Mouse (Mus musculus): Measurements from ENCODE around the gene Trpm8. TPM values are rescaled to one million over a fixed set of nuclear protein-coding genes. Genes with fewer than 3 reads are reported as not detected.

Trpm8 gene
- polyA plus RNA-seq, 1 experiment from 2014 or later: 0.17 TPM

DNA sequence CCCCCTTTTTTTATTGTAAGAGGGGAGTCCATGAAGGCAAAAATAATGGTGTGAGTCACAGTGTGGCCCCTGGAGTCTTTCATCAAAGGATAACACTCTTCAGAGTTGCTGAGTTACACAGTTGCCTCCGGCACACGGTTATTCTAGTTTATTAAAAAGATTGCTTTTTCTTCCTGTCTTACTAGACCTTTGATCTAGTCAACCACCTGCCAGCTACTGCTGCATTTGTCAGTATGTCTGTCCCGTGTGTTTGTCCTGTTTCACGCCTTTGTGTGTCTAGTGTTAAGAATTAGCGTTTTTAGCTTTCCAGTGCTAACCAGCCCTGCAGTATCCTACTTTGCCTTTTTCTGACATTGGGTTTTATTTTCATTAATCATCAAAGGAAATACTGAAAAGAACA is 8.2 kb downstream of the Trpm8 start:
- Histone ChIP-seq H3K4me1 (replicated peaks; ENCODE audit: control insufficient read depth, insufficient read depth, low read length) (no peaks in the 10 kb centered on the region), H3K9me3 (ENCODE audit: control insufficient read depth, low read length) (peaks cover 92% of the 10 kb centered on the region), H3K36me3 (replicated peaks; ENCODE audit: control insufficient read depth, insufficient read depth) (no peaks in the 10 kb centered on the region), H3K27ac (no peak overlapping the region), H3K4me2 (replicated peaks) (no peak overlapping the region), H3K9ac (no peak overlapping the region), H3K4me3 (replicated peaks; ENCODE audit: low read length) (no peak overlapping the region), H3K27me3 (ENCODE audit: control insufficient read depth, insufficient read depth, low read length) (no peaks in the 10 kb centered on the region)
- ATAC-seq (ENCODE audit: low FRiP score) (no peak), DNase-seq (ENCODE audit: low spot score) (no peak)
- WGBS: 70% methylated on average over 5 of the region's 5 CpGs

DNA sequence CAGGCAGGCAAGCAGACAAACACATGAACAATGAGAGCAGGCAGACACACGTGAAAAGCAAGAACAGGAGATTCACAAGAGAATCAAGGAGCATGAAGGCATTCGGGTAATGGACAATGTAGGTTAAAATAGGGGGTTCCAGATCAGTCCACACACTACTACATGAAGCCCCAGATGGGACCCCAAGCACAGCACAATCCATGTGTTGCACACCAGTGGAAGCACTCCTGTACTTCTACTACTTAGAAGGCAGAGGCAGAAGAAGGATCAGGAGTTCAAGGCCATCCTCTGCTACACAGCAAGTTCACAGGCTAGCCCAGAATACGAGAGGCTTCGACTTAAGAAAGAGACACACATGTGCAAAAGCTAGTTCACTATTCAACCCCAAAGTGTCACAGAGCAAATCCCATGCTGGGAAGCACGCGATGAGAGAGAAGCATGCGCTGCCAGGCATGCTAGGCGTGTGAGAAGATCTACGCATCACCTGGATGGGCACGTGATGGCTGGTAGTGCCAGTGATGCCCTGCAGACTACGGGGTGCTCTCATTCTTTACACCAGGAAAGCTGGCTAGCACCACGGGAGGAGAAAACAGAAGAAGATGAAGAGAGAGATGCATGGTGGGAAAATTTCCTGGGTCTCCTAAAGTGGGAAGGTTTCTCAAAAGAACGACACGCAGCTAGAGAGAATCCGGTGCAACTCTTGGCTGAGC is 8.8 kb downstream of the Trpm8 start:
- Histone ChIP-seq H3K4me3 (replicated peaks; ENCODE audit: low read length) (no peak overlapping the region), H3K9ac (no peak overlapping the region), H3K9me3 (ENCODE audit: control insufficient read depth, low read length) (peaks cover 96% of the 10 kb centered on the region), H3K27me3 (ENCODE audit: control insufficient read depth, insufficient read depth, low read length) (no peaks in the 10 kb centered on the region), H3K36me3 (replicated peaks; ENCODE audit: control insufficient read depth, insufficient read depth) (no peaks in the 10 kb centered on the region), H3K27ac (no peak overlapping the region), H3K4me1 (replicated peaks; ENCODE audit: control insufficient read depth, insufficient read depth, low read length) (no peaks in the 10 kb centered on the region), H3K4me2 (replicated peaks) (no peak overlapping the region)
- ATAC-seq (ENCODE audit: low FRiP score) (no peak), DNase-seq (ENCODE audit: low spot score) (no peak)
- WGBS: 83% methylated on average over 15 of the region's 15 CpGs

DNA sequence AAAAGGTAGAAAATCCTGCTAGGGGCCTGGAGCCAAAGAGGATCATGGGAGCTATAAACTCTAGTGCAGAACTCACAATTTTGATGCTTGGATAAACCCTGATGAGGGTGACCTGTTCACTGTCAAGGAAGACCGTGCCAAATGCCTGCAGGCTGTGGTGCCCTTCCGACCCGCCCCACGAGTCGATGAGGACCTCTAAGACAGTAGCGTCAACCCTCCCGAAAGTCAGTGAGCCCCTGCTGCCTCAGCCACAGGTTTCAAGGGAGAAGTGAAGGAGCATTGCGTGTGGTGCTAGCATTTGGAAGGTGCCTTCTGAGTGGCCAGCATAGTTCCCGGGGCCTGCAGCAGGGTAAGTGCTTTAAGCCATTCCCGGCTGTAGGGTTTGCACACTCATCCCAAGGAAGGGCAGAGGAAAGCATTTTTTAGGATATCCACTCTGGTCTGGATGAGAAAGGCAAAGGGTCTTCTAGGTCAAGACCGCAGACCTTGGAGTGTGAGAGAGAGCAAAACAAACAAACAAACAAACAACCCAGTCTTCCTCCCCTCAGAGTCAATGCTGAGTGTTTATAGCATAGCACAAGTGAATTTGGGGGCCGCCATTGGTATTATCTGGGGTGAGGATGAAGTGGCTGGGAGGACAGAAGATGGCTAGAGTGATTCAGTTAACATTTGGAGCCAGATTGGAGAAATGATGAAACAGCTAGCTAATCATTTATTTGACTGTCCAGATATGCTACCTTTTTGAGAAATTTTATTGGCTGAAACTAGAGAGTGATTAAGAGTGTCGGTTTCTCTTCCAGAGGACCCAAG is 9.6 kb downstream of the Trpm8 start:
- Histone ChIP-seq H3K27ac (no peak overlapping the region), H3K9me3 (ENCODE audit: control insufficient read depth, low read length) (peaks cover 98% of the 10 kb centered on the region), H3K4me3 (replicated peaks; ENCODE audit: low read length) (no peak overlapping the region), H3K9ac (no peak overlapping the region), H3K27me3 (ENCODE audit: control insufficient read depth, insufficient read depth, low read length) (no peaks in the 10 kb centered on the region), H3K36me3 (replicated peaks; ENCODE audit: control insufficient read depth, insufficient read depth) (no peaks in the 10 kb centered on the region), H3K4me1 (replicated peaks; ENCODE audit: control insufficient read depth, insufficient read depth, low read length) (no peaks in the 10 kb centered on the region), H3K4me2 (replicated peaks) (no peak overlapping the region)
- DNase-seq (ENCODE audit: low spot score) (no peak), ATAC-seq (ENCODE audit: low FRiP score) (no peak)
- whole genome bisulfite sequencing: 75% methylated on average over 13 of the region's 13 CpGs

DNA sequence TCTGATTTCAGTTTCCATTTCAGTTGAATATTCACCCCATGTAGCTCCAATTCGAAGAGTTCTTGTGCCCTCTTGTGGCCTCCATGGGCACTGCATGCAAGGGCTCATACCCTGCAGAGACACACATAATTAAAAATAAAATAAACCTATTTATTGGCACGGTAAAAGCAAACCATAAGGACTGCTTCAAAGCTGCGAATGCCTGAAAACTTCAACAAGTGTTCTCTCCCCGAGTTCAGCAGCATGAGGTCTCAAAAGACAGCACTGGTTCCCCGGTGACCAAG is 10.2 kb downstream of the Trpm8 start:
- Histone ChIP-seq H3K36me3 (replicated peaks; ENCODE audit: control insufficient read depth, insufficient read depth) (no peaks in the 10 kb centered on the region), H3K4me3 (replicated peaks; ENCODE audit: low read length) (no peak overlapping the region), H3K4me1 (replicated peaks; ENCODE audit: control insufficient read depth, insufficient read depth, low read length) (no peaks in the 10 kb centered on the region), H3K27me3 (ENCODE audit: control insufficient read depth, insufficient read depth, low read length) (no peaks in the 10 kb centered on the region), H3K4me2 (replicated peaks) (no peak overlapping the region), H3K9ac (no peak overlapping the region), H3K27ac (no peak overlapping the region), H3K9me3 (ENCODE audit: control insufficient read depth, low read length) (peaks cover 95% of the 10 kb centered on the region)
- ATAC-seq (ENCODE audit: low FRiP score) (no peak), DNase-seq (ENCODE audit: low spot score) (peak; percentile 76)
- 40% methylated on average over 5 of the region's 5 CpGs for WGBS

DNA sequence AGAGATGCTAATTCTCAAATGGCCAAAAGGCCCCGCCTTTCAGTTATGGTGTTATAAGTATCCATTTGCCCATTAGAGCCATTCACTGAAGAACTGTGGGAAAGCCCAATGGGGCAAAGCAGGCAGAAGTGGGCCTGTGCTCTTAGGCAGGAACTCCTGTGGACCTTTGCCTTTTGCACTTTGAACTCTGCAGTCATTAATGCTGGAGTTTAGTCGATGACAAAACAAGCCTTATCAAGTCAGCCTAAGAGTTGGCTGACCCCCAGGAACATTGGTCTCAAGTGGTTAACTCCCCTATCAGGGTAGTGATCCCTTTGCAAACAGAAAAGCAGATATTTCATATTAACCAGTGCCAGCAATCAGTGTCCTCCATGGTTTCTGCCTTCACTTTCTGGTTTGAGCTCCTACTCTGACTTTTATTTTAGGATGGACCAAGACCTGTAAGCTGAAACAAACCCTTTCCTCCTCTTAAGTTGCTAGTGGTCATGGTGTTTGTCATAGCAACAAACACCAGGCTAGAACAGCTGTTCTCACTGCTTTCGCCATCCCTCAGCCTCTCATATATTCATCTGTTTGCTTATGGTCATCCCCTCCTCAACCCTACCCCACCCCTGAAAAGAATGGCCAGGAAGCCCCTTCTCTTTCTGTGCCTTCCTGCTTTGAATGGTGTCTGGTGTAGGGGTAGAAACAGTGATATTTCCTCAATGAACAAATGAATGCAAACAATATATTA is 10.8 kb downstream of the Trpm8 start:
- Histone ChIP-seq H3K4me1 (replicated peaks; ENCODE audit: control insufficient read depth, insufficient read depth, low read length) (no peaks in the 10 kb centered on the region), H3K27ac (no peak overlapping the region), H3K36me3 (replicated peaks; ENCODE audit: control insufficient read depth, insufficient read depth) (no peaks in the 10 kb centered on the region), H3K9me3 (ENCODE audit: control insufficient read depth, low read length) (peaks cover 89% of the 10 kb centered on the region), H3K4me2 (replicated peaks) (no peak overlapping the region), H3K27me3 (ENCODE audit: control insufficient read depth, insufficient read depth, low read length) (no peaks in the 10 kb centered on the region), H3K9ac (no peak overlapping the region), H3K4me3 (replicated peaks; ENCODE audit: low read length) (no peak overlapping the region)
- WGBS: 47% methylated on average over 3 of the region's 3 CpGs
- ATAC-seq (ENCODE audit: low FRiP score): no peak
- DNase-seq (ENCODE audit: low spot score): no peak

DNA sequence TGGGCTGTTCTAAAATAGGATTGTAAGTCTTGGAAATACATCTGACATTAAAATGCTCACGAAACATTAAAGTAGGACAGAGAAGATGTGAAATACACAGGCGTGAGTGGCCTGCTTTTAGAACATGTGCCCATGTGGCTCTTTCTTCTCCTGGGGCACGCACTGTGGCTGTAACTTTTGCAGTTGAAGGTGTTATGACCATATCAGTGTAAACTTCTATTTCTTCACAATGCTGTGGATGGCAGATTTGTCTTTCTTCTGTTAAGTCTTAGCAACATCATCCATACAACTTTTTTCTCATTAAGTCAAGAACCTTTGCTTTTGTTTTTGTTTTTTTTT is 11.3 kb downstream of the Trpm8 start:
- Histone ChIP-seq H3K9me3 (ENCODE audit: control insufficient read depth, low read length) (peaks cover 84% of the 10 kb centered on the region), H3K4me2 (replicated peaks) (no peak overlapping the region), H3K27ac (no peak overlapping the region), H3K4me3 (replicated peaks; ENCODE audit: low read length) (no peak overlapping the region), H3K9ac (no peak overlapping the region), H3K27me3 (ENCODE audit: control insufficient read depth, insufficient read depth, low read length) (no peaks in the 10 kb centered on the region), H3K36me3 (replicated peaks; ENCODE audit: control insufficient read depth, insufficient read depth) (no peaks in the 10 kb centered on the region), H3K4me1 (replicated peaks; ENCODE audit: control insufficient read depth, insufficient read depth, low read length) (no peaks in the 10 kb centered on the region)
- no peak for ATAC-seq (ENCODE audit: low FRiP score)
- DNase-seq (ENCODE audit: low spot score): no peak
- 77% methylated on average over 3 of the region's 3 CpGs for WGBS

DNA sequence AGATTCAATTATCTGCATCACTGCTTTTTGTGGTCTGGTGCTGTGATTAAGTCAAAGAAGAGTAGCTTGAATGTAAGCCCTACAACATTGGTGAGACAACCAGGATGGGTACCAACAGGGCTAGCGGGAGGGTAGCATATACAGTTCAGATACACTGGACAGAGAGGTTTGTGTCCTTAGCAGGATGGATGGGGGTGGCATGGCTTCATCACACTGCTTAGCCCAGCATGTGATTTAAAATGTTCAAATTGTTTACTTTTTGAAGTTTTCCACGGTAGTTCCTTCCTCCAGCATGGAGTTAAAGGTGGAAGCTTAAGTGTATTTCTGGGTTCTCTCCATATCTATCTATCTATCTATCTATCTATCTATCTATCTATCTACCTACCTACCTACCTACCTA is 11.7 kb downstream of the Trpm8 start:
- Histone ChIP-seq H3K4me3 (replicated peaks; ENCODE audit: low read length) (no peak overlapping the region), H3K9me3 (ENCODE audit: control insufficient read depth, low read length) (peaks cover 81% of the 10 kb centered on the region), H3K36me3 (replicated peaks; ENCODE audit: control insufficient read depth, insufficient read depth) (no peaks in the 10 kb centered on the region), H3K4me1 (replicated peaks; ENCODE audit: control insufficient read depth, insufficient read depth, low read length) (no peaks in the 10 kb centered on the region), H3K27me3 (ENCODE audit: control insufficient read depth, insufficient read depth, low read length) (no peaks in the 10 kb centered on the region), H3K27ac (no peak overlapping the region), H3K4me2 (replicated peaks) (no peak overlapping the region), H3K9ac (no peak overlapping the region)
- ATAC-seq (ENCODE audit: low FRiP score) (no peak), DNase-seq (ENCODE audit: low spot score) (no peak)
- 52% methylated on average over 2 of the region's 2 CpGs for WGBS

DNA sequence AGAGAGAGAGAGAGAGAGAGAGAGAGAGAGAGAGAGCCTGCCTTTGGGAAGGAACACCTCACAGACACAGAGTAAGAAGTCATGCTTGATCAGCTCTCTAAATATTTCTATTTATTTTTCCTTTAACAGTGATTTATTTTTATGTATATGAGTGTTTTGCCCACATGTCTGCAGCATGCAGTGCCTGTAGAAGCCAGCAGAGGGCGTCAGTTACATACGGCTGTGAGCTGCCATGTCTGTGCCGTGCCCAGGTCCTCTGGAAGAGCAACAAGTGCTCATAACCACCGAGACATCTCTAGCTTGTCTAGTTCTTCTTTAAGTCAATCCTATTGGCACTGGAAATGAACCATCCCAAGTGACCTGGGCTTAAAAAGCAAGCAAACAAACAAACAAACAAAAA is 12.5 kb downstream of the Trpm8 start:
- H3K9ac ChIP-seq: no peak overlapping the region
- no peak overlapping the region for H3K4me3 ChIP-seq (replicated peaks; ENCODE audit: low read length)
- no peaks in the 10 kb centered on the region for H3K36me3 ChIP-seq (replicated peaks; ENCODE audit: control insufficient read depth, insufficient read depth)
- ATAC-seq (ENCODE audit: low FRiP score) (no peak), DNase-seq (ENCODE audit: low spot score) (no peak)
- no peaks in the 10 kb centered on the region for H3K4me1 ChIP-seq (replicated peaks; ENCODE audit: control insufficient read depth, insufficient read depth, low read length)
- H3K4me2 ChIP-seq (replicated peaks): no peak overlapping the region
- H3K9me3 ChIP-seq (ENCODE audit: control insufficient read depth, low read length): peaks cover 79% of the 10 kb centered on the region
- WGBS: 47% methylated on average over 4 of the region's 4 CpGs
- H3K27ac ChIP-seq: no peak overlapping the region
- no peaks in the 10 kb centered on the region for H3K27me3 ChIP-seq (ENCODE audit: control insufficient read depth, insufficient read depth, low read length)

DNA sequence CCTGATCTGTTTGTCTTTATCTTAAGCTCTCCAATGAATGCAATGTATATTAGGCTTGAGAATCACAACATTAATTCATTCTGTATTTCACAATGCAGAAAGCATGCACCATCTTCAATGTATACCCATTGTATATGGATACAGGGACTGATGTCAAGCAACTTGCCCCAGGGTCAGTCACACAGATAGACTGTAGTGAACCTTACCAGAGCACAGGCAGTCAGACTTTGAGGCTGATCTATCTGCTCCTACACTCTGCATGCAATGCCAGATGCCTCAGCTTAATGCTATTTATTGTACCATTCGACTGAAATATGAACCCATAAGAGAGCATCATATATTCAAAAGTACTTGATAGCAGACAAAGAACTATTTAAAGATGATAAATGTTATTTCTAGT is 13.1 kb downstream of the Trpm8 start:
- no peak overlapping the region for H3K27ac ChIP-seq
- no peaks in the 10 kb centered on the region for H3K36me3 ChIP-seq (replicated peaks; ENCODE audit: control insufficient read depth, insufficient read depth)
- H3K9me3 ChIP-seq (ENCODE audit: control insufficient read depth, low read length): peaks cover 78% of the 10 kb centered on the region
- ATAC-seq (ENCODE audit: low FRiP score): no peak
- H3K4me2 ChIP-seq (replicated peaks): no peak overlapping the region
- WGBS: 72% methylated on average over 1 of the region's 1 CpGs
- no peaks in the 10 kb centered on the region for H3K4me1 ChIP-seq (replicated peaks; ENCODE audit: control insufficient read depth, insufficient read depth, low read length)
- H3K4me3 ChIP-seq (replicated peaks; ENCODE audit: low read length): no peak overlapping the region
- no peak for DNase-seq (ENCODE audit: low spot score)
- H3K9ac ChIP-seq: no peak overlapping the region
- H3K27me3 ChIP-seq (ENCODE audit: control insufficient read depth, insufficient read depth, low read length): no peaks in the 10 kb centered on the region
